Mouse (Mus musculus): ENCODE measurements around the gene Opn5.

DNA sequence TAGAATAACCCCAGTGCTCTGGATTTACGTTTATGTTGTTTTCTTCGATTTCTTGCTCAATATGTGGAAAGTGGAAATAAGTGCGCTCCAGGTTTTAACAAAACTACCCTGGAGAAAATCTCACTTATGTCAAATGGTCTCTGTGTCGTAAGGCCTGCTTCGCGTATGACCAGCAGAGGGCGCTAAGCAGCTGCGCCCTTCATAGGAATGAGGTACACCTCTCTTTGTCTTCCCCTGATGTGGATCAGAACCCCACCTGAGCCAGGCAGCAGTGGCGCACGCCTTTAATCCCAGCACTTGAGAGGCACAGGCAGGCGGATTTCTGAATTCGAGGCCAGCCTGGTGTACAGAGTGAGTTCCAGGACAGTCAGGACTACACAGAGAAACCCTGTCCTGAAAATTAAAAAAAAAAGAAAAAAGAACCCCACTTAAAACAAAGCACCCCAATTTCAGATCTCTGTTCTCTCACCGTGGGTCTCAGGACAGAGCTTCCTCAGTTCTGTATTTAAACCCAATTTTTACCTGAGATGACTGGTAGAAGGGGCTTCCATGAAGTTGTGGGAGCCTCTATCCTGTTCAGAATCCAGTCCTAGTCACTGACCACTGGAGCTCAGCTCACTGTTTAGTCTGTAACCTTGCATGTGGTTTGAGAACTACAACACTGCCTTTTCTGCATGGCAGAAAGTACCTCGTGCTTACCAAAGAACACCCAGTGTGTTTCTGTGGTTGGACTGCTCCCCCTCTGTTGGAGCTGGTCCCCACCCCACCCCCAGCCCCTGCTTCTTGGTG lies 47.6 kb upstream of the Opn5 start:
- TF ChIP-seq EP300 (IDR thresholded peaks at IDR 0.05; ENCODE audit: low read depth in 1 of 2, low read length in 2 of 2) (no peak), POLR2AphosphoS2 (IDR thresholded peaks at IDR 0.05; ENCODE audit: low read length) (no peak)

Measured in MEL (cell line).